In the genomic region with DNA sequence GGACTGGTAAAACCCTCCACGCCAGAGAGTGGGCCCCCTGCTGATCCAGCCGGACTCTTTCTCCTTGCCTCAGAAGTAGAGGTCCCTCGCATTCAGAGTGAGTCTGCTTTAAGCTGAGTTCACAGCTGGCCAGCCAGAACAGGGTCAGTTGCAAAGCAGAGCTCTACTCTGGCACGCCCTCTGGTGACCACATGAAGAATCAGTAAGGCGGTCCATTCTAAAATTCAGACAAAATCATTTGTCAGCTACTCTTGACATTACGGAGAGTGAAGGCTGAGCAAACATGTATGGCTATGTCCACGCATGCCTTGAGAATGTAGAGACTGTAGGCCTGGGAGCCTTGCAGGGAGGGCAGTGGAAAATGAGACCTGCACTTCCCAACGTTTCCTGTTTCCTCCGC, we compare ENCODE assay signal across 8 mouse cellular contexts. TPM values are rescaled to one million over a fixed set of nuclear protein-coding genes. Genes with fewer than 3 reads are reported as not detected.
A peak's percentile ranks its signal among the peaks of the same experiment; 100 is the strongest.
DNase-seq lines count a peak whose midpoint lies in the region; ATAC-seq and TF ChIP-seq lines count a peak whose summit lies in the region.

No protein-coding gene starts in this region.

- H3K4me2 ChIP-seq in kidney, embryonic 14.5 days (replicated peaks; ENCODE audit: low read depth, low read length): no peak overlapping the region
- no peak overlapping the region for H3K4me2 ChIP-seq in liver, embryonic 16.5 days (ENCODE audit: low read depth, low read length)
- H3K4me2 ChIP-seq in neural tube, embryonic 15.5 days: no peak overlapping the region

- H3K9ac ChIP-seq in kidney, embryonic 14.5 days (ENCODE audit: low read depth, low read length): no peak overlapping the region
- H3K9ac ChIP-seq in liver, embryonic 16.5 days (ENCODE audit: low read depth, low read length): peak overlapping the region; percentile 24; the same call in 1 of the 2 replicates
- no peak overlapping the region for H3K9ac ChIP-seq in neural tube, embryonic 15.5 days (replicated peaks)

- WGBS in thymus, adult 2 months: 24% methylated on average over 9 of the region's 9 CpGs
- 10% methylated on average over 9 of the region's 9 CpGs for WGBS in kidney, embryonic 14.5 days
- WGBS in liver, embryonic 16.5 days (ENCODE audit: insufficient replicate concordance): 9% methylated on average over 9 of the region's 9 CpGs
- 13% methylated on average over 9 of the region's 9 CpGs for WGBS in neural tube, embryonic 15.5 days

- no peak overlapping the region for H3K27ac ChIP-seq in thymus, adult 2 months (ENCODE audit: control insufficient read depth, insufficient read depth, low read length)
- H3K27ac ChIP-seq in kidney, embryonic 14.5 days (ENCODE audit: low read depth, low read length): no peak overlapping the region
- H3K27ac ChIP-seq in liver, embryonic 16.5 days (ENCODE audit: low read length): no peak overlapping the region
- no peak overlapping the region for H3K27ac ChIP-seq in neural tube, embryonic 15.5 days (replicated peaks)

- no peaks in the 10 kb centered on the region for H3K4me1 ChIP-seq in thymus, adult 2 months (replicated peaks; ENCODE audit: control insufficient read depth, insufficient read depth, low read length)
- H3K4me1 ChIP-seq in kidney, embryonic 14.5 days (ENCODE audit: control insufficient read depth, insufficient read depth, low read length): no peaks in the 10 kb centered on the region
- peaks cover 7% of the 10 kb centered on the region for H3K4me1 ChIP-seq in liver, embryonic 16.5 days (ENCODE audit: control insufficient read depth, low read depth, low read length)
- H3K4me1 ChIP-seq in neural tube, embryonic 15.5 days: peaks cover 3% of the 10 kb centered on the region; the same call in 1 of the 2 replicates

- H3K36me3 ChIP-seq in thymus, adult 2 months (ENCODE audit: control insufficient read depth, insufficient read depth, low read length): no peaks in the 10 kb centered on the region
- H3K36me3 ChIP-seq in kidney, embryonic 14.5 days (ENCODE audit: control insufficient read depth, insufficient read depth, low read length): no peaks in the 10 kb centered on the region
- H3K36me3 ChIP-seq in liver, embryonic 16.5 days (ENCODE audit: control insufficient read depth, insufficient read depth): no peaks in the 10 kb centered on the region
- no peaks in the 10 kb centered on the region for H3K36me3 ChIP-seq in neural tube, embryonic 15.5 days

- H3K4me3 ChIP-seq in thymus, adult 2 months (ENCODE audit: control insufficient read depth, insufficient read depth, low read length): no peak overlapping the region
- no peak overlapping the region for H3K4me3 ChIP-seq in kidney, embryonic 14.5 days (ENCODE audit: low read length)
- H3K4me3 ChIP-seq in liver, embryonic 16.5 days (ENCODE audit: low read depth, low read length): no peak overlapping the region
- no peak overlapping the region for H3K4me3 ChIP-seq in neural tube, embryonic 15.5 days (replicated peaks)

- H3K9me3 ChIP-seq in kidney, embryonic 14.5 days (ENCODE audit: control insufficient read depth, low read length): no peaks in the 10 kb centered on the region
- no peaks in the 10 kb centered on the region for H3K9me3 ChIP-seq in liver, embryonic 16.5 days (replicated peaks; ENCODE audit: control insufficient read depth, low read length)
- H3K9me3 ChIP-seq in neural tube, embryonic 15.5 days (replicated peaks): no peaks in the 10 kb centered on the region

- ATAC-seq in kidney, embryonic 14.5 days (ENCODE audit: low FRiP score, low TSS enrichment): peak; percentile 77
- ATAC-seq in liver, embryonic 16.5 days (ENCODE audit: low read depth): peak; percentile 64
- ATAC-seq in neural tube, embryonic 15.5 days (ENCODE audit: low FRiP score): peak; percentile 59; the same call in 1 of the 2 replicates

- peak; percentile 46; the same call in 1 of the 2 replicates for TF ChIP-seq CTCF in thymus, adult 2 months (IDR thresholded peaks at IDR 0.05; ENCODE audit: borderline replicate concordance, control insufficient read depth, extremely low read depth, insufficient read depth, low read length, poor library complexity)

- no peaks in the 10 kb centered on the region for H3K27me3 ChIP-seq in thymus, adult 2 months (ENCODE audit: control insufficient read depth, insufficient read depth, low read length)
- H3K27me3 ChIP-seq in kidney, embryonic 14.5 days (ENCODE audit: control insufficient read depth, insufficient read depth, low read length): no peaks in the 10 kb centered on the region
- no peaks in the 10 kb centered on the region for H3K27me3 ChIP-seq in liver, embryonic 16.5 days (ENCODE audit: control insufficient read depth, insufficient read depth, low read depth, low read length)
- peaks cover 3% of the 10 kb centered on the region; the same call in 1 of the 2 replicates for H3K27me3 ChIP-seq in neural tube, embryonic 15.5 days (replicated peaks)

- TF ChIP-seq POLR2A in thymus, adult 2 months (IDR thresholded peaks at IDR 0.05; ENCODE audit: control insufficient read depth, extremely low read depth, insufficient read depth, low read length, poor library complexity): no peak

- DNase-seq in thymus, adult 2 months: peak; percentile 54
- DNase-seq in thymus, adult 18-20 months: no peak
- DNase-seq in cerebellum, postnatal 36 days: peak; percentile 69 to 71
- DNase-seq in heart, adult 8-10 months (ENCODE audit: low spot score): peak; percentile 57
- peak; percentile 86 for DNase-seq in testis, postnatal 10 days (ENCODE audit: low spot score)

RNA-seq across cellular contexts. Expression of gene Zc3h18, which starts 6.7 kb away (rescaled TPM):
- polyA plus RNA-seq in thymus, adult 2 months (2012; rRNA removed): 66.3 and 69.8 TPM in 2 replicates
- 10 to 100 TPM; 21.2 to 24.0 (median 22.4) TPM for total RNA-seq in heart, adult 8-10 months (2022)
- polyA plus RNA-seq in kidney, embryonic 14.5 days (2014; fragmentation: Nextera tagmentation; extraction: Ambion mirVana): 35.7 and 43.8 TPM in 2 replicates
- 17.8 and 19.0 TPM in 2 replicates for polyA plus RNA-seq in liver, embryonic 16.5 days (2015; fragmentation: Nextera tagmentation; extraction: Ambion mirVana)
- polyA plus RNA-seq in neural tube, embryonic 15.5 days (2015; fragmentation: Nextera tagmentation; extraction: Ambion mirVana): 30.6 and 35.3 TPM in 2 replicates

RNA-seq across cellular contexts. Expression of gene Trhr2, which starts 9.1 kb away (rescaled TPM):
- polyA plus RNA-seq in thymus, adult 2 months (2012; rRNA removed): 0.35 and 0.51 TPM in 2 replicates
- total RNA-seq in heart, adult 8-10 months (2022): not detected
- not detected in 2 replicates for polyA plus RNA-seq in kidney, embryonic 14.5 days (2014; fragmentation: Nextera tagmentation; extraction: Ambion mirVana)
- not detected in 2 replicates for polyA plus RNA-seq in liver, embryonic 16.5 days (2015; fragmentation: Nextera tagmentation; extraction: Ambion mirVana)
- 0.12 TPM in 1 of 2 replicates, not detected in the other for polyA plus RNA-seq in neural tube, embryonic 15.5 days (2015; fragmentation: Nextera tagmentation; extraction: Ambion mirVana)

RNA-seq across cellular contexts. Expression of gene Il17c, which starts 52.2 kb away (rescaled TPM):
- 0.47 and 1.4 TPM in 2 replicates for polyA plus RNA-seq in thymus, adult 2 months (2012; rRNA removed)
- total RNA-seq in heart, adult 8-10 months (2022): not detected
- polyA plus RNA-seq in kidney, embryonic 14.5 days (2014; fragmentation: Nextera tagmentation; extraction: Ambion mirVana): not detected in 2 replicates
- polyA plus RNA-seq in liver, embryonic 16.5 days (2015; fragmentation: Nextera tagmentation; extraction: Ambion mirVana): not detected in 2 replicates
- polyA plus RNA-seq in neural tube, embryonic 15.5 days (2015; fragmentation: Nextera tagmentation; extraction: Ambion mirVana): not detected in 2 replicates

Comparison
In these comparisons a context has a peak if more than half of its experiments do, and no peak if none do; other contexts are left out.
1. DNase-seq: peak in thymus, adult 2 months (single experiment), cerebellum, postnatal 36 days (2 of 2), heart, adult 8-10 months (single experiment) and testis, postnatal 10 days (single experiment); none in thymus, adult 18-20 months (0 of 2).
2. Peak in every context shown above with its lines, with median percentiles within 50 percentile points of each other: ATAC-seq.